Mouse (Mus musculus) splenic B cell, adult 2 months (primary cell): ENCODE results near the gene Chn2.

Experiments used
- DNase-seq: peaks from one replicate; pipeline ENCODE4 v3.0.0-alpha.2; 2011; ENCODE audit warnings: low read depth, low spot score
- H3K27me3 ChIP-seq: 2 replicates; pipeline ENCODE4 v1.6.1; 2012; ENCODE audit warnings: mild to moderate bottlenecking, low read length, moderate library complexity, mixed read lengths; ENCODE audit not compliant: control insufficient read depth, poor library complexity, insufficient read depth, severe bottlenecking
- H3K36me3 ChIP-seq: 2 replicates; pipeline ENCODE4 v1.6.1; 2012; ENCODE audit warnings: mild to moderate bottlenecking, low read length, moderate library complexity, mixed read lengths; ENCODE audit not compliant: control insufficient read depth, poor library complexity, insufficient read depth, severe bottlenecking

Chn2 gene

DNA sequence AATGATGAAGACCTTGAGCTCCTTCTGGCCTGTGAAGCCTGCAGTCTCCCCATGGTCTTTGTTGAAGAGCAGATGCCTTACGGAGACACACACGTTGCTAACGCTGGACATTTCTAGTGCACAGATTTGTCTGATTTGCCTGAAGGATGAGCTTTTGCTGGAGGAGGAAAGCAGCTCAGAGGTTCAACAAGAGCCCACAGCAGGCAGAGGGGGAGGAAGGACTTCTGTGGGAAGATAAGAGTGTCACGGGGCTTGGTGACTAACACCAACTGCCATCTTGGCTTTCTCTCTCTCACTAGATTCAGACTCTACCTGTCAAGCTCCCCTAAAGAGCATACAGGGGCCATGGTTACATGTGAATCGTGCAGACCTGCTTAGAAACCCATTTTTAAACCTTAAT is 37.3 kb downstream of the Chn2 start:
- DNase-seq: no peak
- H3K27me3 ChIP-seq: no peaks in the 10 kb centered on the region

DNA sequence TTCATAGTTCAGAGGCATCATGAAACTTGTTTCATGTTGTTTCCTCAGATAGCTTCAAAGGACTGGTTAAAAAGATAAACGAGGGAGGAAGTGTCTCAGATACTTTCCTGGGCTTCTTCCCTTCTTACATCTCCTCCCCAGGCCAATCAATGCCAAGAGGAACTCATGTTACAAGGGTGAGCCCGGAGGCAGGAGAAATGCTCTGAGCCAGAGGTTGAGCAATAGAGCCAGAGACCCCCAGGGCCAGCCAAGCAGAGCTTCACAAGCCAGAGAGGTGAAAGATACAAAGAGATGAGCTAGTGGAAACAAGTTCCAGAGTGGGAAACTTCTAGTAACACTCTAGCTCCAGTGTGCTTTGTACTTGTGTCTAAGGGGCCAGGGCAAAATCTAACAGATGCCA is 38.9 kb downstream of the Chn2 start:
- DNase-seq: no peak
- Histone ChIP-seq H3K36me3 (no peaks in the 10 kb centered on the region), H3K27me3 (no peaks in the 10 kb centered on the region)

More for the DNA sequence above, 37.3 kb downstream of the Chn2 start:
- no peaks in the 10 kb centered on the region for H3K36me3 ChIP-seq

DNA sequence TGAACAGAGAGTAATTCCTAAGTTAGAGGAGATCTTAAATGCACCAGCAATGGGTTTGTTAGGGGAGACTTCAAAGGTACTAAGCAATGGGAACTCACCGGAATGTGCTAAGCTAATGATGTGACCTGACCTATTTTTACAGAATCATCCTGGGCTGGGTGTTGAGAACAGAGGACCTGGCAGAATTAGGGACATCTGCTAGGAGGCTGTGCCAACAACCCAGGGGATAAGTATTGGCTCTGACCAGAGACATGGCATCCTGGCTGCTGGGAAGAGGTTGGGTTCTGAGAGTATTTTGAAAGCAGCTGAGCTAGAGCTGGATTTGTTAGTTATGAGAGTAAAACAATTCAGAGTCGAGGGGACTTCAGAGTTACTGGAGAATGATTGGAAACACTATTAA is 40.5 kb downstream of the Chn2 start:
- DNase-seq: no peak
- no peaks in the 10 kb centered on the region for H3K27me3 ChIP-seq
- no peaks in the 10 kb centered on the region for H3K36me3 ChIP-seq

DNA sequence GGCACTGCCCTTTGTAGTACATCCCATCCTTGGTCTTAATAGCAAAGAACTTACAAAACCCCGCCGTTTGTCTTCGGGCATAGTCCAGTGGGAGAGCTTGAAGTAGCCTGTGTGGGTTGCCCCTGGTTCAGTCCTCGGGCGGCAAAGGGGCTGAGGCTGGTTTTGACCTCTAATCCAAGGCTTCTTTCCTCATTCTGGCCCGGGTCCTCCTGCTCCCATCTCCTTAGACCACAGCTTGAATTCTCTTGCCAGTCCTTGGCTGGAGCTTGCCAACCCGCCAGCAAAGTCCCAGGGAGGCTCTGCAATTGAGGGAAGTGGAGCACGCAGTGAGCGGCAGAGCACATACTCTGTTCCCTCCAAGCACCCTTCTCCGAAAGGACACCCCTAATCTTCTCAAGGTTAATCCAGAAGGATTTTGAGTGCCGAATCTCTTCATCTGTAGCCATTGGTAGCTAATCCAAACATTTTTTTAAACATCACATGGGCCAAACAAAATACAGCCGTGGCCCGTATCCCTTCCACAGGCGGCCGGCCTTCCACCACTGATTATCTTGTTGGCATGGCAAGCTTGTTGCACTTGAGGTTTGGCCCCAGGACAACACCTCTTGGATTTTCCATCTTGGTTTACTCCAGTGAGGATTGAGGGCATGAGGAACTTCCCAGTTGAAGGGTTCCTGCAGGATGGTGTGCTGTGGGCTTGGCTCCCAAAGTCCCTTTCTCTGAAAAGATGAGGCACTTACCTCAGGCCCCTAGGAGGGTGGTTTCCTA is 41.3 kb downstream of the Chn2 start:
- DNase-seq: no peak
- Histone ChIP-seq H3K36me3 (no peaks in the 10 kb centered on the region), H3K27me3 (no peaks in the 10 kb centered on the region)

DNA sequence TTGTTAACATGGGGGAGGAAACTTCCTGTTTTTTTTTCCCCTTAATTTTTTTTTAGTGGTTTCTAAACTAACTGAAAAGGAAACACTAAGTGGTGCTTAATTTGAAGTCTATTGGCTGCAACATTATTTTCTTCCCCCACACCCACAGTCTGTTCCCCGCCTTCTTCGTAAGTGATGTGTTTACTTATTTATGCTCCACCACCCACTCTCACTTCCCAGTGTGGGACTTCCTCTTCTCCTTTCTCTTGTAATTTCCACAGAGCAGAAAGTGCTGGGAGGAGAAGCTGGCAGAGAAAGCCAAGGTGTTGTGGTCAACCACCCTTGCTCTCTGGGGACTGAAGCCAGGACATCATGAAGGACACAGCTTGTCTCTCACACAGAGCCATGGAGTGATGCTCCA is 43.2 kb downstream of the Chn2 start:
- peak; percentile 71 for DNase-seq

DNA sequence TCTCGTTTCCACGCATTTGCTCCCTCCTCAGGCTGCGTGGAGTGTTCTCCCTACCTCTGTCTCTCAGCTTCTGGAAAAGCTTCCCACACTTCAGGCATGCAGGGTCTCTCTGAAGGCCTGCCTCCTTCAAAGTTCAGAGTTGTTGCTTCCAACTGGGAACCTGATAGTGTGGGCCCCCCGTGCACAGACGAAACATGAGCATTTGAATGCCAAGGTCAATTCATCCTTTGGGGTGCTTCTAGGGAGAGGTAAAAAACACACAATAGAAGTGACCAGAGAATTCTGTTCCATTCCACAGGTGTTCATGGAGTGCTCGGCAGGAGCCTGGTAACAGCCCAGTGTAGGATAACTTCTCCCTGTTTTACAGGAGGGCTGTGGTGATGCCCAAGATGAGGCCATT is 44.7 kb downstream of the Chn2 start:
- DNase-seq: no peak
- no peaks in the 10 kb centered on the region for H3K27me3 ChIP-seq
- H3K36me3 ChIP-seq: no peaks in the 10 kb centered on the region

More for the DNA sequence above, 43.2 kb downstream of the Chn2 start:
- Histone ChIP-seq H3K27me3 (no peaks in the 10 kb centered on the region), H3K36me3 (no peaks in the 10 kb centered on the region)

DNA sequence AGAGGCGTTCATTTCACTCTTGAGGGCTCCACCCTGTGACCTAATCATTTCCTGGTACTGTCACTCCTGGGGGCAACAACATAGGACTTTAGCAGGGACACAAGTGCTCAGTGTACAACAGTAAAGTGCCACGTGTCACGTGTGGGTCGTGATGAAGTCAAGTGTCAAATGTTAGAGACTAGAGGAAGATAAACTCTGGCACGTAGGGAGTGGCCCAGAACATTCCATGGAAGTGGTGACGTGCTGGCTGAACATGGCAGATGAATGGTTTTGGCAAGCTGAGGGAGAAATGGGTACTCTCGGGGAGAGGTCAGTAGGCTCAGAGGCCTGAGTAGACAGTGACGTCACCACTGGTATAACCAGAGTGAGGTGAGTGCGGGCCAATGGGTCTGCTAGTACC is 45.7 kb downstream of the Chn2 start:
- Histone ChIP-seq H3K27me3 (no peaks in the 10 kb centered on the region), H3K36me3 (no peaks in the 10 kb centered on the region)
- no peak for DNase-seq

DNA sequence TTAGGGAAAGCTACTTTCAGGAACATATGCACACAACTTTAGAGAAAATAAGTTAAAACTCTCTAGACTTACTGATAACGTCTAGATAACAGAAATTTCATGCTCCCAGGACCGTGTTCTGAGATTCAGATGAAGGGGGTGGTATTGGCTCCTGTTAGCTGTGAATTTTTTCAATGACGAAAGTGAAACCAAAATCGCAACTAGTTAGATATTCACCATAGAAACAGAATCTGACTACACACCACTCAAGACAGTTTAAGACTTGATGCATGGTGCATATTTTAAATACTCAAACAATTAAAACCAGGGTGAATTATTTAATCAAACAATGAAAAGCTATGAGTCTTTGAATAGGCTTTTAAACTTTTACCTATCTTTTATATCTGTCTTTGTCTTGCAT is 48.8 kb downstream of the Chn2 start:
- Histone ChIP-seq H3K27me3 (no peaks in the 10 kb centered on the region), H3K36me3 (no peaks in the 10 kb centered on the region)
- peak; percentile 21 for DNase-seq

DNA sequence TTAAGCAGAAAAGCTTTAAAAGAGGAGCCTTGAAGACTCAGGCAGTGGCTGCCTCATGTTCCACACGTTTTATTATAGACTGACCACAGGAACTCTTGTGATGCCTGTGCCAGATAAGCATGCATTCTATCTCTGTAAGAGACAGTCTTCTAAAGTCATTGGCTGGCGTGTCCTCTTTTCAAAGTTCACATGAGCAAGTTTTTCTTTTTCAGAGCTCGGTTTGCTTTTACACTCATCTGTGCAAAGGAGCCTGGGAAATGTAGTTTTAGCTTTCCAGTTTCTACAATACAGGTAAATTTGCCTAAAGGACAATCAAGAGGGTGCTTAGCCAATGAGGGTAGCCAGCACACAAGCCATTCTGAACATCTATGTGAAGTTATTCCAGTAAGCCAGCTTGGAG is 51.5 kb downstream of the Chn2 start:
- no peaks in the 10 kb centered on the region for H3K36me3 ChIP-seq
- H3K27me3 ChIP-seq: no peaks in the 10 kb centered on the region
- no peak for DNase-seq

DNA sequence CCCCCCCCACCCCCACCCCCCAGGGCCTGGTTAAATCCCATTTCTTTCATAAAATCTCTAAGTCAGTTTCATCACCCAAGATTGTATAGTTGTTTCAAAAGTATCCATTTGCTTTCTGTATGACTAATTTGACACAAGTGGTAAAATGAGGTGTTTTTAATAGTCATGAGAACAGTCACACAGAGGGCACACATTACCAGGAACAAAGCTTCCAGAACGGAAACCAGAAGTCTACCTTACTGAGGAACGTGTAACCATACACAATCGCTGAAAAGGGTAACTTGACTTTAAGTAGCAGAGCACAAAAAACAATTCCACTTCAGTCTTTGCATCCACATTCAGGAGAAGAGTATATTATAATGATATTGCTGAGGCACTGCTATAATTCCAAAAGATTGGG is 53.6 kb downstream of the Chn2 start:
- DNase-seq: no peak
- Histone ChIP-seq H3K36me3 (no peaks in the 10 kb centered on the region), H3K27me3 (no peaks in the 10 kb centered on the region)

DNA sequence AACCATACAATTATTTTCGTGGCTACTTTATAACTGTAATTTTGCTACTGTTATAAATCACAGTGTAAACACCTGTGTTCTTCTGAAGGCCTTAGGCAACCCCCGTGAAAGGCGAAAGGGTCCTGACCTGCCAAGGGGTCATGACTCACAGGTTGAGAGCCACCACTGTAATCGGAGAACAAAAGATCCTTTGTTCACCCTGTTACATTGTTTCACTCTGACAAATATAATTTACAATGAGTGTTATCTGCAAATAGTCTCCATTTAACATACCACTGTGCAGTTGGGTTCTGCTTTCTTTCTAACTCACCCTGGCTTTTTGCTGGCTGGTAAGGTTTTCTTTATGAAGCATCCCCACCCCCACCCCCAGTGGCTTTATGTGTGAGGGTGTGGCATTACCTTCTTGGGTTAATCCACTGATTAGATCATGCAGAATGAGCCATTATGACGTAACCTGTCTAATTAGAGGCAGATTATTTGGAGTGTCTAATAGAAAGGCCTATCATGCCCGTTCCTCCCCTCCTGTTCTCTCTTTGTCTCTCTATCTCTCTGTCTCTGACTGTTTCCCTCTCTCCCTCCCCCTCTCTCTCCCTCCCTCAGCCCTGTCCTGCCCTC is 56.9 kb downstream of the Chn2 start:
- no peaks in the 10 kb centered on the region for H3K36me3 ChIP-seq
- DNase-seq: no peak
- no peaks in the 10 kb centered on the region for H3K27me3 ChIP-seq

DNA sequence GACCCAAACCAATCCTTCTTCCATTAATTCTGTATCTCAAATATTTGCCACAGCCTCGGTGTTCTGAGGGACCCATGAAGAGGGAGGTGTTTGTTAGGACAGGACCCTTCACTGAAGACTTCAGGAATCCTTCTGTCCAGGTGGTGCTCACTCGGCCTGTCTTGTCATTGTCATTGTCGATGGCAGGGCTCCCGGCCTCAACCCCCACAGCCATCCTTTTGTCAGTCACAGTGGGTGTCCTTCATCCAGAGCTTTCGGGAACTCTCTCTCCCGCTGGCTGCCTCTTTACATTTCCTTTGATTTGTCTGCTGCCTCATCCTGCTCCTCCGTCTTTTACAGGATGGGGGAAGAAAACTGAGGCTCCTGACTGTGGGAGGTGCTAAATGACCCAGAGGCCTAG is 57.5 kb downstream of the Chn2 start:
- no peaks in the 10 kb centered on the region for H3K36me3 ChIP-seq
- H3K27me3 ChIP-seq: no peaks in the 10 kb centered on the region
- DNase-seq: no peak

DNA sequence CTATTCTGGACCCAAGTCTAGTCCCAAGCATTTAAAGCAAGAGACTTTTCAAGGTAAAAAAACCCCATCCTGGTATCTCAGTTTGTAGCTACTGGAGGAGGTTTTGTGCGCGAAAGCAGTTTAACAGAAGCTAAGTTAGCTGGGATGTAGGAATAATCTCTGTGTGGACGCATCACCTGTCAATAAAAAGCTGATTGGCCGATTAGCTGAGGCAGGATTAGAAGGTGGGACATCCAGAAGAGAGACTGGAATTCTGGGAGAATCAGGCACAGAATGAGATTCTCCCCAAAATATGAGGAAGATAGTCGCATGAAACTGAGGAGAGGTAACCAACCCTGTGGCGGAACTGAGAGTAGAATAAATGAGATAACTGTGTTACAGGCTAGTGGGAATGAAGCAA is 59.0 kb downstream of the Chn2 start:
- Histone ChIP-seq H3K36me3 (no peaks in the 10 kb centered on the region), H3K27me3 (no peaks in the 10 kb centered on the region)
- DNase-seq: no peak

DNA sequence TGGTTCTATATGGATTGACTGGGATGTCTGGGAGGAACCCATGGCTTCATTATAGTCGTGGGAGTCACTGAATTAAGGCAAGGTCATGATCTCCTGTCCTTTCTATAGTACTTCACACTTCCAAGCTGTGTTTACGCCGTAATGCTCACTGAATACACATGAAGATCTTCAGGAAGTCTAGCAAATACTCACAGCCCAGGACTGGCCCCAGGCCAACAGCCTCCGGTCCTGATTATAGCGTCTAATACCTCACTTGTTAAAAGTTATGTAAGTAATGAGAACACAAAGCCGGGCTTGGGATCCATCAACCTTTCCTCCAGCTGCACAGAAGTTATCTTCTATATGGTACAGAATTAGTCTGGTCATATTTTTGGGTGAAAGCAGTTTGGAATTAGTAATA is 60.3 kb downstream of the Chn2 start:
- Histone ChIP-seq H3K27me3 (no peaks in the 10 kb centered on the region), H3K36me3 (no peaks in the 10 kb centered on the region)
- DNase-seq: no peak

DNA sequence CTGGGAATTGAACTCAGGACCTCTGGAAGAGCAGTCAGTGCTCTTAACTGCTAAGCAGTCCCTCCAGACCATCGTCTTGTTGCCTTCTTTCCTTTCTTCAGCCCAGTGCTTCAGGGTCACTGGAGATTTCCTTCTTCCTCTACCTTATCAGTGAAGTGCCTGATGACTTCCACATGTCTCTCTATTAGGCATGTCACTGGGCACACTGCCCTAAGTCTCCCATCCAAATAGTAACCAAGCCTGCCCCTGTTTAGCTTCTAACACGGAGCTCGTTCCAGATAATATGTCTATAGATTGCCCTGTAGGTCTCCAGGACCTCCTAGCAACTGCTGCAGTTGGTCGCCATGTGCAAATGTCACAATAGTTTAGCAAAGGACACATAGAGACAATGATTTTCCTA is 62.9 kb downstream of the Chn2 start:
- H3K27me3 ChIP-seq: no peaks in the 10 kb centered on the region
- H3K36me3 ChIP-seq: no peaks in the 10 kb centered on the region
- DNase-seq: no peak
